Mouse (Mus musculus): ENCODE measurements at regions not wholly inside any gene's neighbourhood (a gene's known extent, or its start where the extent isn't known, plus 50 kb on each side); places are given as distances from the start of the nearest gene placed in this dataset.

- TF ChIP-seq POLR2A (IDR thresholded peaks at IDR 0.05; ENCODE audit: borderline replicate concordance, control insufficient read depth, low read depth, low read length) = no peak
- TF ChIP-seq CTCF (IDR thresholded peaks at IDR 0.05; ENCODE audit: control insufficient read depth, insufficient read depth, low read length) = no peak
These were observed 105.7 kb downstream of the Fam114a2 start for GRCm38 (mm10) chr11:57412766-57413165.

Measured in bone marrow, adult 2 months (tissue).